Mouse (Mus musculus): ENCODE measurements at regions not wholly inside any gene's neighbourhood (a gene's known extent, or its start where the extent isn't known, plus 50 kb on each side); places are given as distances from the start of the nearest gene placed in this dataset.

- no peak for DNase-seq (ENCODE audit: low spot score)
Measured at GRCm38 (mm10) chr9:46737446-46737845, 261.1 kb upstream of the Gm4791 start.

DNA sequence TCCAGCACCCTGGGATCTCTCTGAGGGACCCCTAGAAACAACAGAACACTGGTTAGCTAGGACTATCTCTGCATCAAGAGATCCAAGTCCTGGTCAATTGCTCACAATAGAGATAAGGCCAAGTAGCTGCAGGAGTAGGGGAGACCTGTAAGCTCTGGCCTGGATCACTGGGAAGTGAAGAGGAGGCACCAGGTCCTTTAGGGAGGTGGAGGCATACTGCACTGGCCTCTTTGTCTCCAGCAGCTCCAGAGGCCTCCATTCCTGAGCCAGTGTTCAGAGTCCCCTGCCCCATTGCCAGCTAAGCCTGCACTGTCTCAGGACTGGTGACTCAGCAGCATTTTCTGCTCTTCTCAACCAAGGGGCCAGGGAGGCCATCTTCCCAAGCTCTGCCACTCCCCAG, 262.3 kb upstream of the Gm4791 start:
- no peak for DNase-seq (ENCODE audit: low spot score)

GRCm38 (mm10) chr9:46735664-46736067, 262.9 kb upstream of the Gm4791 start:
- DNase-seq (ENCODE audit: low spot score) = peak; percentile 71

DNA sequence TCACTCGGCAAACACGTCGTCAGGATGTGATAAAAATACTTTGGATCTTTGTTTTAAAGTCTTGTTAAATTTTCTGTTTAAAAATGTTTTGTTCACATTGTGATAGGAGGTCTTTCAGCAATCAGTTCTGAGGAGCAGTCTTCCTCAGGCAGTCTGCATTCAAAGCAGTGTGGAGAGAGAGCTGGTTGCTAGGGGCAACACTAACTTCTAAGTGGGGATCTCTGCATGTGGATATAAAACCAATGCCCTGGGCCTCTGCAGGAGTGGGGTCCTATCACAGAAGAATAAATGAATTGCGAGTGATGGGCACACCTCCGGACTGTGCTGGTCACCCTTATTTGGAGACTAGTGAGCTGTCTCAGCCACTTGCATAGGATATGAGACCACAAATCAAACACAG, 270.1 kb upstream of the Gm4791 start:
- no peak for DNase-seq (ENCODE audit: low spot score)

- DNase-seq (ENCODE audit: low spot score) = no peak
Measured at GRCm38 (mm10) chr9:46724231-46724630, 274.3 kb upstream of the Gm4791 start.

DNA sequence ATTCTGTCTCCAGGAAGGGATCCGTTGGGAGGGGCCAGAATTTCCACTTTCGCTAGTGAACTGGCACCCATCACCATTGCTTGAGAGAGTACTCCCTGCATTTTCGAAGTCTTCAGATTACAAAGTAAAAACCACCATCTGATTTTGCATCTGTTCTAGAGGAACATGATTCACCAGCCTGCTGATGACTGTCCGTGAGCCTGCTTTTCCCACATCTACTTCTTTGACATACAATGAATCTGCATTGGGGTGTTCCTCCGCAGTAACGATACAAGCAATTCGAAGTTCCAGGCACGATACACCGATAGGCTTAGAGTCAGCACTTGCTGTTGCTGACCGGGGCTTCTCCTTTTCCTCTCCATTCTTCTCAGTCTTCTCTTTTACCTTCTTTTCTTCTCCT, 285.1 kb upstream of the Gm4791 start:
- no peak for DNase-seq (ENCODE audit: low spot score)

DNA sequence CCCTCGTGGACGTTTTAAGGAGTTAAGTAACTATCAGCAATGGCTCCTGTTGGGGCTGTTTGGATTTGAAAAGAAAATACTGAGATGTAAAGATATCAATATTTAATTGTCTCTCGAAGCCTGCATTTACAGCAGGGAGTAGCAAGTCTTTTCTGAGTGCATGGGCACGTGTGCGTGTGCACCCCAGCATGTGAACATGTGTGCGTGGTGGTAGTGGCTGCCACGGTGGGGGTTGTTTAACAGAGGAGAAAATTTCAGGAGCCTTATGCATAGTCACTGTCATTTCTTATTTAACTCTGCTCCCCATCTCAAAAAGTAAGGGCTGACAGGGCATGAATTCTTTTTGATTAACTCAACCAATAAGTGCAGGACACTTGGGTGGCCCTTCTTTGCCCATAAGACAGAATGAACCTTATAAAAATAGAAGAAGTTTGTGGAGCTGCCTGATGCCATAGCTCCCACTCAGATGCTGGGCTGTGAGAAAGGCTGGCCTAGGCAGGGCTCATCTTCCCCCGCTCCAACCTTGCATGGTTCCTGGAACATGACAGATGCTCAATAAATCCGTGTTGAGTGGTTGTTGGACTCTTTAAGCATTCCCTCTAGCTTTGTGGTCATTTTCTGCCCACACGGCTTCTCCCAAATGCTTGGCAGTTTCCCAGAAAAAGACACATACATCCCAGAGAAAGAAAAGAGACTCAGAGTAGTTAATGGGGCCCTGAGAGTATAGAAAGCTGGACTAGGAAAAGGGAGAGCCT, 294.2 kb upstream of the Gm4791 start:
- no peak for DNase-seq (ENCODE audit: low spot score)

DNA sequence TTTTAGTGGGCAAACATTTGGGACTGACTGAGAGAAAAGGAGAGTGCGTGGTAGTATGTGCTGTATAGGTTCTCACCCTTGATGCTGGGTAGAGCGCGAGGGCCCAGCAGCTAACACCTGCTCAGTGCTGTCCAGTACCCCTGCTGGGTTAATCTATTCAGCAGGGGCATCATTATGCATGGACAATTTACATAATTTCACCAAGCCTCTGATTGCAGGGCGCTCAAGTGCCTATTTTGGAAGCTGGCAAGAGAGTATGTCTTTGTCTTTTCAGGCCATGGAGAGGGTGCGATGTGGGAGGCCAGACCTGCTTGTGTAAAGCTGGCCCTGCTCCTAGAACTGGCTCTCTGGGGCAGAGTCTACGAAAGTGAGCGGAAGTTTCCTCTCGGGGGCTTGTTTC, 294.9 kb upstream of the Gm4791 start:
- no peak for DNase-seq (ENCODE audit: low spot score)

GRCm38 (mm10) chr9:46702901-46703636, 295.5 kb upstream of the Gm4791 start:
- no peak for DNase-seq (ENCODE audit: low spot score)

DNA sequence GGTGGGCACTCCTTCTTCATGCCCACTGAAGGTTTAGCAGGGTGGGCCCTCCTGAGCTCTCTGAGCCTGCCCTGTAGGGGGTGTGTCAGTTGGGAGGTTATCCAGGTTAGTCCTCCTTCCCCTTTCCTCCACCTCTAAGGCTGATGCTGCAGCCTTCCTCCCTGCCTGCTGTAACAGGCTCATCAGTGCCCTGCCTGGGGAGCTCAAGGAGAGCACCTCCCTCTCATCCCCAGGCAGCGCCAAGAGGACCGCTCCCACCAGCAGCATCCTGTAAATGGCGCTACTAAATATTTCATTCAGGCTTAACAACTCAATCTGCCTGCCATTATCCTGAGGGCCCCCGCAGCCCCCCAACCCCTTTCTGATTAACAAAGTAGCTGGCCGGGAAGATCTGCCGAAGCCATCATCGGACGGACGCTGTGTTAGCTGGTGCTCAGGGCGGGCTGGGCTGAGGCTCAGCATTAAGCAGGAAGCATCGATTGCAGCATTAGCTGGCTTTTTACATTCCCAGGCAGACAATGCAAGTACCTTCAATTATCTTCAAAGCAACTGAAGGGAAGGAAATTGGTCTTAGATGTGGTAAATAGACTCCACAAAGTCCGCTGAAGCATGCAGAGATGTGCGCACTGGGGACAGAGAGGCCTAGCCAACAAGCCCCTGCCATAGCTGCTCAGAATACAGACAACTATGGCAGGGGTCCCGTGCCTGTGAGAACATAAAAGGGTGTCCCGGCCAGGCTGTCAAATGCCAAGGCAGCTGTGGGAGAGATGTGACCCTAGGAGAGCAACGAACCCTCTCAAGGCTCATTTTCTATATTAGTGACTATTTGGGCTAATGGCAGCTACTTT, 296.3 kb upstream of the Gm4791 start:
- DNase-seq (ENCODE audit: low spot score) = no peak

- DNase-seq (ENCODE audit: low spot score) = no peak
Measured at GRCm38 (mm10) chr9:46696171-46696570, 302.4 kb upstream of the Gm4791 start.

DNA sequence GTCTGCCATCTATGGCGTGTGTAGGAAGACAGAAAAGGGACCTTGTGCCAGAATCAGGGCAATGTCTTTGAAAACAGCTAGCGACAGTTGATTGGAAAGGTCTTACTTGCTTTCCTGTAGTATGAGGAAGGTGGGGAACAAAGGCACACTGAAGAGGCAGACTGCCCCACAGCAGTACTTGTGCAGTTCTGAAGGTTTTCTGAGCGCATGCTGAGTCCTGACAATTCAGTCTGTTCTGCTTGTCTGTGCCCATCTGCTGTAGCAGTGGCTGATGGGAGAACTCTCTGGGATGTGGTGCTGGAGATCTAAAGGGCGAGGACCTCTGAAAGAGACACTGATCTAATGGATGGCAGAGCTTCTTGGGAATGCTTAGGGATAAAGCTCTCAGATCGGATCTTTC, 309.2 kb upstream of the Gm4791 start:
- DNase-seq (ENCODE audit: low spot score) = no peak

- DNase-seq (ENCODE audit: low spot score) = no peak
Measured at GRCm38 (mm10) chr9:46684113-46684850, 314.3 kb upstream of the Gm4791 start.

GRCm38 (mm10) chr9:46672050-46672449, 326.5 kb upstream of the Gm4791 start:
- DNase-seq (ENCODE audit: low spot score) = no peak

- no peak for DNase-seq (ENCODE audit: low spot score)
Measured at GRCm38 (mm10) chr9:46654422-46654821, 334.6 kb upstream of the 4931429L15Rik start.

DNA sequence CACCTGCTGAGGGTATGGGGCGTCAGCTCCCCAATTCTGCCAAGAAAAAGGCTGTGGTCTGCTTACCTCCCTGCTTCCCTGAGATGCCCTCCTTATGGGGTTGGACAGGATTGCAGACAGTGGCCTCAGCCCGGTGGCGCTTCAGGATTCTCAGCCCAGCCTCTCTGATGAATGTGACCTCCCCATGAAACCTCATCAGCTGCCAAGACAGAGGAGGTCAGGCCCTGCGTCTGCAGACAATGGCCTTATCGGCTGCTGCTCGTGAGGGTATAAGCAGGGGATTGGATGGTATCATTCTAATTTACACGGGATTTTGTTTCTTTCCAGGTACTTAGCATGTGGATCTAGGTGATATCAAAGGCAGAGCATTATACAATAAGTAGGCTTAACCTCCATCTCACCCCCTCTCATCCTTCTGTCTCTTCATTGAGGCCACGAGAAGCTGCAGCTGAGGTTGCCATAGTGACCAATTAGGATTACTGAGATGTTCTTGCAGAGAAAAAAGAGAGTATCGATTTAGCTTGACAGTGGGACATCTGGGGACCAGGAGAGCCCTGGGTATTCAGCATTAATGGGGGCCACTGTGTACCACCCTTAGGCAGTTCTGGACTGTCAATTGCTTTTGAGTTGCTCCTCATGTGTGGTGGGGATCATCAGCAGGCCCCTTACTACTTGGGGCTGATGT, 327.6 kb upstream of the 4931429L15Rik start:
- no peak for DNase-seq (ENCODE audit: low spot score)

GRCm38 (mm10) chr9:46645469-46645884, 325.7 kb upstream of the 4931429L15Rik start:
- no peak for DNase-seq (ENCODE audit: low spot score)

DNA sequence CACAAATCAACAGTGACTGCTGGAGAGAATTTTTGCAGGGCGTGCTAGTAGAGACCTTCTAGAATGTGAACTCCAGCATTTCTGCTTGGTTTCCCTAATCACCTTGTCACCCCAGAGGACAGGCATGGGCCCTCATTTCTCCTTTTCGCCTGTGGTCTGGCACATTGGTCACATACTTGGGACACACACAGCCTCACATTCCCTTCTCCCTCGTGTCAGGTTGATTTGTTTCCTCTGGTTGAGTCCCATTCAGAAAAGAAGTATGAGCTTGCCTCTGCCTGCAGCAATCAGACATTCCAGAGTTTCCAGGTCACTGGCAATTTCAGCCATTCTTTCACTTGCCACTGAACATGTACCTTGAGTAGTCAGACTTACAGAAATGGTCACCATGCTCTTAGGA, 323.8 kb upstream of the 4931429L15Rik start:
- DNase-seq (ENCODE audit: low spot score) = no peak

- DNase-seq (ENCODE audit: low spot score) = peak; percentile 21
Measured at GRCm38 (mm10) chr9:46642696-46643095, 322.9 kb upstream of the 4931429L15Rik start.

GRCm38 (mm10) chr9:46636261-46637010, 316.6 kb upstream of the 4931429L15Rik start:
- no peak for DNase-seq (ENCODE audit: low spot score)

GRCm38 (mm10) chr9:46633952-46634351, 314.2 kb upstream of the 4931429L15Rik start:
- no peak for DNase-seq (ENCODE audit: low spot score)

Measured in testis, postnatal 14 days (tissue).